Mouse (Mus musculus) liver, adult 2 months (tissue): Measurements from ENCODE around the gene Scaf8. TPM values are rescaled to one million over a fixed set of nuclear protein-coding genes. Genes with fewer than 3 reads are reported as not detected.

Experiments used
- DNase-seq: peaks from one replicate; pipeline ENCODE4 v3.0.0-alpha.2; 2011; ENCODE audit warnings: low read depth, low spot score; ENCODE audit errors: extremely low read depth
- H3K27ac ChIP-seq: fragments of 200-500 bp; replicated peaks from 2 replicates; pipeline ENCODE4 v1.5.1; 2012; ENCODE audit warnings: low read depth, mild to moderate bottlenecking, control low read depth, inconsistent platforms, low read length; ENCODE audit not compliant: insufficient read depth
- H3K27me3 ChIP-seq: fragments of 200-500 bp; 2 replicates; pipeline ENCODE4 v1.6.1; 2012; ENCODE audit warnings: mild to moderate bottlenecking, moderate library complexity, low read length, inconsistent platforms; ENCODE audit not compliant: control insufficient read depth, insufficient read depth
- H3K36me3 ChIP-seq: fragments of 200-500 bp; 2 replicates; pipeline ENCODE4 v1.6.1; 2012; ENCODE audit warnings: low read length, inconsistent platforms; ENCODE audit not compliant: control insufficient read depth, insufficient read depth
- H3K4me1 ChIP-seq: fragments of 200-500 bp; 2 replicates; pipeline ENCODE4 v1.6.1; 2011; ENCODE audit warnings: low read length; ENCODE audit not compliant: control insufficient read depth, insufficient read depth
- H3K4me3 ChIP-seq: fragments of 200-500 bp; 2 replicates; pipeline ENCODE4 v1.5.1; 2011; ENCODE audit warnings: low read depth, mild to moderate bottlenecking, control low read depth, low read length, moderate library complexity; ENCODE audit not compliant: insufficient read depth
- H3K79me2 ChIP-seq: fragments of 200-500 bp; 2 replicates; pipeline ENCODE4 v1.6.1; 2012; ENCODE audit warnings: inconsistent platforms, mild to moderate bottlenecking, low read length, moderate library complexity; ENCODE audit not compliant: control insufficient read depth, insufficient read depth
- H3K9ac ChIP-seq: fragments of 200-500 bp; 2 replicates; pipeline ENCODE4 v1.6.1; 2012; ENCODE audit warnings: low read depth, mild to moderate bottlenecking, control low read depth, inconsistent platforms, low read length
- CTCF ChIP-seq: fragments of 200-500 bp; IDR thresholded peaks from 2 replicates; pipeline ENCODE4 v1.5.1; 2011; ENCODE audit warnings: low read depth, low read length, control low read depth
- POLR2A ChIP-seq: fragments of 200-500 bp; IDR thresholded peaks from 2 replicates; pipeline ENCODE4 v1.6.1; 2011; ENCODE audit warnings: low read length, control low read depth; ENCODE audit not compliant: insufficient read depth; ENCODE audit errors: extremely low read depth
- WGBS: fragments of 180-500 bp; shearing (Covaris S2); methylation state at CpG from one replicate; pipeline ENCODE4 v1.1.7; 2018; 5-methylcytosine and 5-hydroxymethylcytosine counted together
- polyA plus RNA-seq: library from polyadenylated mRNA; depleted of rRNA; stranded (reverse); fragments of >200 nt; gene quantifications from 2 replicates; pipeline ENCODE4 v1.2.3, GENCODE M21; 2012
- total RNA-seq: library from RNA; depleted of rRNA; stranded (reverse); fragments of >200 nt; gene quantifications from 2 replicates; pipeline ENCODE4 v1.2.3, GENCODE M21; 2014

Scaf8 gene
- total and polyA plus RNA-seq, 2 experiments = 10.8 to 12.4 TPM

GRCm38 (mm10) chr17:3102336-3103165 lies 12.2 kb upstream of the Scaf8 start:
- Histone ChIP-seq H3K27me3 (no peaks in the 10 kb centered on the region), H3K27ac (no peak overlapping the region), H3K4me3 (peak overlapping the region; percentile 40; the same call in 1 of the 2 replicates), H3K9ac (peak overlapping the region; percentile 50), H3K4me1 (peaks cover 2% of the 10 kb centered on the region; the same call in 1 of the 2 replicates), H3K36me3 (no peaks in the 10 kb centered on the region), H3K79me2 (no peaks in the 10 kb centered on the region)
- TF ChIP-seq CTCF = no peak
- no peak for TF ChIP-seq POLR2A
- DNase-seq = peak; percentile 75
- 6% methylated on average over 14 of the region's 14 CpGs for WGBS

- H3K79me2 ChIP-seq = no peaks in the 10 kb centered on the region
- peaks cover 2% of the 10 kb centered on the region; the same call in 1 of the 2 replicates for H3K4me1 ChIP-seq
- no peaks in the 10 kb centered on the region for H3K36me3 ChIP-seq
- no peak overlapping the region for H3K9ac ChIP-seq
- no peak for DNase-seq
- H3K4me3 ChIP-seq = no peak overlapping the region
- no peak overlapping the region for H3K27ac ChIP-seq
- no peaks in the 10 kb centered on the region for H3K27me3 ChIP-seq
- TF ChIP-seq CTCF (no peak), POLR2A (no peak)
- WGBS = 87% methylated on average over 6 of the region's 6 CpGs
These were observed 10.4 kb upstream of the Scaf8 start for GRCm38 (mm10) chr17:3104154-3104931.

GRCm38 (mm10) chr17:3105022-3105421 lies 9.8 kb upstream of the Scaf8 start:
- Histone ChIP-seq H3K36me3 (no peaks in the 10 kb centered on the region), H3K27me3 (no peaks in the 10 kb centered on the region), H3K9ac (no peak overlapping the region), H3K79me2 (no peaks in the 10 kb centered on the region), H3K27ac (no peak overlapping the region), H3K4me1 (peaks cover 2% of the 10 kb centered on the region; the same call in 1 of the 2 replicates), H3K4me3 (no peak overlapping the region)
- WGBS = 96% methylated on average over 1 of the region's 1 CpGs
- DNase-seq = no peak
- TF ChIP-seq POLR2A (no peak), CTCF (no peak)

DNA sequence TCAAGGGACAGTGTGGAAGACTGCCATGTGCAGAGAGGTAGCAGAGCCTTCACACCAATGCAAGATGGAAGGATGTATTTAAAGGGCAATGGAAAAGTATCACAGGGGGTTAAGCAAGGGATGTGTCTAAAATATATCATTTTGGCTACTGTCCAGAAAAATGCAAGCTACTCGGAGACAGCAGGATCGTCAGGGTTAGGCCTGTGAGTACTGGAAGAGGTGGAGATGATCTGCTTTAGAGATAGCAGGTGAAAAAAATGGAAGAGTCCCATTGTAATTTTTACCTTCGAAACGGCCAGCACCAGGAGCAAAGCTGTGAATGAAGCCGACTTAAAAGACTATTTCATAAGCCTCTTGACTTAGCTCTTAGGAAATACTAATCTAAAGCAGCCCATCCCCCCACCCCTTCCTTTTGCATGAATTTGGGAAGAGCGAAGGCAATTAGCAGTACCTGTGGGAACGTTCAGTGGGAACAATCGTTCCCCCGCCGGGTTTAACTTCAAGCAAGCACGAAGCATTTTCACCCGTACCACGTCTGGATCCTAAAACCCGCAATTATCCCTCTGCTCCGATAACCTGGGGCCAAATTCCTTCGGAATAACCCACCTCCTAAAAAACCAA lies 925 bp upstream of the Scaf8 start:
- Histone ChIP-seq H3K27ac (peak overlapping the region; percentile 95), H3K27me3 (no peaks in the 10 kb centered on the region), H3K36me3 (no peaks in the 10 kb centered on the region; the same call in 1 of the 2 replicates), H3K4me3 (peak overlapping the region; percentile 94), H3K4me1 (peaks cover 7% of the 10 kb centered on the region), H3K9ac (peak overlapping the region; percentile 97), H3K79me2 (peaks cover 19% of the 10 kb centered on the region; the same call in 1 of the 2 replicates)
- TF ChIP-seq POLR2A (no peak), CTCF (no peak)
- WGBS = under 1% methylated on average over 16 of the region's 16 CpGs
- DNase-seq = peak; percentile 51

DNA sequence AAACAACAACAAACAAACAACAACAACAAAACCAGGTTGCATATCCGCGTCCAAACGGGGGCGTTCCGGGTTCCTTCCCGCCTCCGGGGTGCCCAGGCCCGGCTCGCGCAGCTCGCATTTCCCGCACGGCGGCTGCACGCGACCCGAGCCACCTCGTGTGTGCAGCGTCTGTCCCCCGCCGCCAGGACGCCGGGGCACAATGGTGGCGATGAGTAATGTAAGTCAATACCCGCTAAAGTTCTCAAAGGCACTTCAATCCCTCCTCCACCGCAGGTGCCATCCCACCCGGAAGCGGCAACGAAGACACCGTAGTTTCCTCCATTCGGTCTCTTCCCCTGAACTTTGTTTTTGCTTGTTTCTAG lies 433 bp upstream of the Scaf8 start:
- Histone ChIP-seq H3K4me3 (peak overlapping the region; percentile 94), H3K36me3 (no peaks in the 10 kb centered on the region; the same call in 1 of the 2 replicates), H3K27ac (peak overlapping the region; percentile 95), H3K27me3 (no peaks in the 10 kb centered on the region), H3K79me2 (peaks cover 20% of the 10 kb centered on the region; the same call in 1 of the 2 replicates), H3K4me1 (peaks cover 8% of the 10 kb centered on the region), H3K9ac (peak overlapping the region; percentile 97)
- TF ChIP-seq POLR2A (no peak), CTCF (peak; percentile 26)
- WGBS = under 1% methylated on average over 31 of the region's 31 CpGs
- DNase-seq = peak; percentile 64
